Mouse (Mus musculus): ENCODE results near the gene Olfr412.

Gene Olfr412

GRCm38 (mm10) chr11:74415736-74416135 is 53.9 kb downstream of the Olfr412 start:
- DNase-seq, result no peak
